Mouse (Mus musculus) E14TG2a.4 (cell line): ENCODE results near the gene Usp6nl.

Source experiments
- CTCF ChIP-seq: conservative IDR thresholded peaks from 2 replicates; pipeline ENCODE4 v1.5.1; 2014; ENCODE audit warnings: low read length
- NANOG ChIP-seq: IDR thresholded peaks from 2 replicates; pipeline ENCODE4 v1.6.1; 2014; ENCODE audit warnings: borderline replicate concordance, low read length, mixed read lengths
- POU5F1 ChIP-seq: IDR thresholded peaks from 2 replicates; pipeline ENCODE4 v1.6.1; 2014; ENCODE audit warnings: low read length, borderline replicate concordance

- TF ChIP-seq CTCF (no peak), NANOG (no peak), POU5F1 (no peak)
Measured at GRCm38 (mm10) chr2:6366521-6366928, 44.1 kb downstream of the Usp6nl start.
